Mouse (Mus musculus): Measurements from ENCODE around the gene Acat2.
"Not testable (repeated sequence)": the region's sequence is repeated elsewhere in the genome, so short reads cannot be mapped to it uniquely, and the experiment has no call there.

The Acat2 gene

DNA sequence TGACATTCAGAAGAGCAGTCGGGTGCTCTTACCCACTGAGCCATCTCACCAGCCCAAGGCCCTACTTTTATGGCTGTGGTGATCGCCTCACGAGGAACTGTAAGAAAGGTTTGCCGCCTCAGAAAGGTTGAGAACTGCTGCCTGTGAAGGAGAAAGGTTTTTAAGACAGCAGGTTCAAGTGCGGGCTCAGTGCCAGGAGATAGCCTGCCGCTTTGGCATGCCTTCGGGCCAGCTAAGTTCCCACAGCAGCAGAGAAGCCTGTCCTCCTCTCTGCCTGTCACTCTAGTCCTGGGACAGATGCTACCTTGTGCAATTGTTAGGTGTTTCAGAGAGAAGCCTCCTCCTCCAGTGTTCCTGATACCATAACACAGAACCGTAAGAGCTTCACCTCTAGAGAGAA is 3.9 kb downstream of the Acat2 start:
- DNase-seq (ENCODE audit: low spot score) = no peak

DNA sequence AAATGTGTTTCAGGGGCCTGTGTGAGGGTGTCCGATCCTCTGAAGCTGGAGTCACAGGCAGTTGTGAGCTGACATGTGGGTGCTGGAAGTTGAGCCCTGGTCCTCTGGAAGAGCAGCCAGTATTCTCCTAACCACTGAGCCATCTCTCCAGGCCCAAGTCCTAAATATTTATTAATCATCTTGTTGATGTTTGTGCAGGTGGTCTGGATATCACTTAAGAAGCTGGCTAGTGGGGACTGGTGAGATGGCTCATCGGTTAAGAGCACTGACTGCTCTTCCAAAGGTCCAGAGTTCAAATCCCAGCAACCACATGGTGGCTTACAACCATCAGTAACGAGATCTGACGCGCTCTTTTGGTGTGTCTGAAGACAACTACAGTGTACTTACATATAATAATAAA is 10.9 kb downstream of the Acat2 start:
- DNase-seq (ENCODE audit: low spot score) = no peak

DNA sequence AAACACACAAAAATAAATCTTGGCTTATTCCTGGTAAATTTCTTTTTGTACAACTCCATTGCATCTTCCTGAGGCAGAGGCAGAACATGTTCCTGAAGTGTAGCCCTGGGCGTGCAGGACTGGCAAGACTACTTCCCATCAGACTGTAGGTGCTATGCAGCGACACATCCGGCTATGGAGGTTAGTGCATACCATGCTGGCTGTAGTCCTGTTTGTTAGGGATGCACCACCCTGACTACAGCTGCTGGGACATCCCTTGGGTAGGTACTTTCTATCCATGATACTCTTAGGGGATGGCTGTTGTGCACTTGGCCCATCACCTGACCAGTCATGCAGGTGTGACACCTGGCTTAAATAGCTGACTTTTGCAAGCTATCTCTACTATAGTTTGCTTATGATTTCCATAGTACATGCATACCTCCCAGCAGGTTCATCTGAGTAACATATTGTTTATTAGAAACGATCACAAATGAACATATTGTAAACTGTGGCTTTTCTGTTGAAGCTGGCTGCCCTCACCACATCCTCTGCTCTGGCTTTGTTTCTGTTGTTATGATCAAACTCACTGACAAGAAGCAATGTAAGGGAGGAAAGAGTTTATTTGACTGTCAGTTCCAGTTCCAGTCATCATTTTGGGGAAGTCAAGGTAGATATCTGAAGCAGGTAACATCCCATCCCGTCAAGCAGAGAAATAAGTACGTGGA is 17.9 kb downstream of the Acat2 start:
- DNase-seq (ENCODE audit: low spot score) = no peak

DNA sequence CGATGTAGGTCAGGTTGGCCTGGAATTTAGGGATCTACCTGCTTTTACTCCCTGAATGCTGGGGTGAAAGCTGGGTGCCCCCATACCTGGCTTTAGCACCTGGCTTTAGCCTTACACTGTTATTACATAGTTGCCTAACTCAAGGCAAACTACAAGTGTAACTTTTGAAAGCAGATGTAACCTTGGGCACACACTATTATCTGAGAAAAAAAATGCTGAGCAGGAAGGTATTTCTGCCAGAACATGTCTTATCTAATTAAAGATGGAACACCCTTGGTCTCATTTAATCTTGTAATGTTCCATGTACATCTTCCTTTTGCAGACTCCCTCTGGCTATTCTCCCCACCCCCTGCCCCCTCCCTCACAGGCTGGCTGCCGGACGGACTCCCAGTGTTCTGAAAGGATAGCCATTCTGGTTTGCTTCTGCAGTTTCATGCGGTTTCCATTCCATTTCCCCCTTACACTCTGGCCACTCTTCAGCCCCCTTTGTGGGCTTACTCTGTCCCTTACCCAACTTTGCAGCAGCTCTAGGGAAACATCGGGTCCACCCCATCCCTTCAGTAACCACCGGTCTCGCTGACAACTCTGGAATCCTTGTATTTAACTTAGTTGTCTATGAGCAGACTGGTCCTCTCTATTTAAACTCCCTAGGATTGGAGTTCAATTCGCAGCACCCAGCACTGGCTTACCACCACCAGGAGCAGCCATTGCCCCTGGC is 18.8 kb downstream of the Acat2 start:
- DNase-seq (ENCODE audit: low spot score) = no peak

DNA sequence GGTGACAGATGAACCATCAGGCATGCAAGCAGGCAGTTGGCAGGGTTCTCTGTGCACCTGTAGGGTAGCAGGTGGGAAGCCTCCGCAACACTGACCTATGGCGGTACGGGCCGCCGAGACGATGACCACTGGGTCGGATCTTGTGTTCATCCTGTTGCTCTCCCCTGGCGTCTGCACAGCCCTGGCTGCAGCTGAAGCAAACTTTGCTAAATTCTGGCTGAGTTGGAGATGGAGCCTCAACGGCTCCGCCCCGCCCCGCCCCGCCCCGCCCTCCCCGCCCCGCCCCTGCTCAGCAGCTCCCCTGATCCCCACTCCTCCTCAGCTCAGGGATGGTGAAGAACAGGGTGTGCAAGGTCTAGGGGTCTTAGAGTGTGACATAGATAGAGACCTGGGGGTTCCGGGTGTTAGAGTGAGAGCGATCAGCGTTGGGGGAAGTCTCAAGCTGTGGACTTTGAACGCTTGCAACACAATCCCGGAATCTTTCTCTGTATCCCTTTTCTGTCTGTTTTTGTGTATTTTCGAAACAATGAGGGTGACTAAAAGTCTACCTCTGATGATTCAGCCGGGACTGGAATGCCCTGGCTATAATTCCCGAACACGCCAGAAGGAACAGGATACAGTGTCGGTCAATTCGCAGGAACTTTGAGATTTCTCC is 20.3 kb downstream of the Acat2 start, which contains the start of gene Acat3:
Acat3 (minus strand) TSS at position 450 of the 655 bp plus-strand sequence.
- DNase-seq (ENCODE audit: low spot score) = peak; percentile 14

DNA sequence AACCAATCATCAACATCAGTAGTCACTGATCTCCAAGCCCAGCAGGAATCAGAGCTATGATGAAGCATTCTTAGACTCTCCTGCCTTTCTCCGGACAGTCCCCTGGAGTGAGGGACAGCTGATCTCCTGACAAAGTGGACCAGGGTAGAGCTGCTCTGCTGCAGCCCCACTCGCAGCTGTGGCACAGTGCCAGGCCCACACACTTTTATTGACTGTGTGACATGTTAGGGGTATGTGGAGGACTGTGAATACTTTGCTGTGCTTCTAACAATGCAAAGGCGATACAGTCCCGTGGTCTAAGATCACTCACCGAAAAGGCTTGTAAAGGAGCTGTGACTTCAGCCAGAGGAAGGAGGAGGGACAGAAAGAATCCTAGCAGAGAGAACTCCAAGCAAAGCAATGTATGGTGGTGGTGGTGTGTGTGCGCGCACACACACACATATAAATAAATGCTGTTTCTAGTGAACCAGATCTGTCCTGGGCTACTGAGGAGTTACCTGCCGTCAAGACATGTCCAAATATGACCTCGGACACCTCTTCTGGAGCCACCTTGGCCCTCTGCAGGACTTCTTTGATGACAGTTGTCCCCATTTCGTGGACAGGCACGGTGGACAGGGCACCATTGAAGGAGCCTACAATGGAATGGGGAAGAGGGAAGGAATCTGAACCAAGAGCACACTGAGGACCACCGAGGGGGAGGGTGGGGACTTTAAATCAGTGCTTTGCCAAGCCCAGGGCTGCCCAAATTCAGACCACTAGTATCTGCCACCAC is 21.0 kb downstream of the Acat2 start:
- not testable (repeated sequence) for DNase-seq (ENCODE audit: low spot score)

DNA sequence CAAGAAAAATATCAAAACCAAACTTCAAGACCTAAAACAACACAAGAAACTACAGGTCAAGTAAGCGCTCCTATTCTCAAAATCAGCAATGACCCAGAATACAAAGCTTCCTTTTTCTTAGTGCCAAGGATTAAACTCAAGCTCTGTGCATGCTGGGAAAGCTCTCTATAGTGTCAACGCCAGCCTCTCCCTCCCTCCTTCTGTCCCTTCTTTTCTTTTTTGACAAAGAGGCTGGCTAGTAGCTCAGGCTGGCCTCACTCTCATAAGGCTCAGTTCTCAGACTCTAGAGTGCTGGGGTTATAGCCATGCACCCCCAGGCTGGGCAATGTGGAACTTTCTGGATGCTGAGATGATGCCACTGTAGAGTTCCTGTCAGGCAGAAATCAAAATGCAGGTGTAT is 22.5 kb downstream of the Acat2 start:
- no peak for DNase-seq (ENCODE audit: low spot score)

DNA sequence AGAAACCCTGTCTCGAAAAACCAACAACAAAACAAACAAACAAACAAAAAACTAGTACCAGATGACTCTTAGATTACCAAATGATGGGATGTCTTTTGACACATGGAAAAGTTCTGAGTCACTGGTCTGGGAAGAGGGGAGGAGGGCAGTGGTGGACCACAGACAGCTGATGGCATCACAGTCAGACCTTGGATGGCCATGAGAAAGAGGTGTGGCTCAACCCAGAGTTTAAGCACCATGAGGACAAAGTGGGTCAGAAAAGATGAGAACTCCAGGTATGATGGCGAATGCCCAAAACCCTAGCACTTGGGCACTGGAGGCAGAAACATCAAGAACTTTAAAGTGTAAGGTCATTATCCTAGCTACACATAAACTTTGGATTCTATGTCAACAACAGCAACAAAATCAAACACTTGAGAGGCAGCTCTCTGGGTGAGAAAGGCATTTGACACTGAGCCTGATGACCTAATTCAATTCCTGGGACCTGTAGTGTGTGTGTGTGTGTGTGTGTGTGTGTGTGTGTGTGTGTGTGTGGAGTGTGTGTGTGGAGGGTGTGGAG is 23.1 kb downstream of the Acat2 start:
- no peak for DNase-seq (ENCODE audit: low spot score)

DNA sequence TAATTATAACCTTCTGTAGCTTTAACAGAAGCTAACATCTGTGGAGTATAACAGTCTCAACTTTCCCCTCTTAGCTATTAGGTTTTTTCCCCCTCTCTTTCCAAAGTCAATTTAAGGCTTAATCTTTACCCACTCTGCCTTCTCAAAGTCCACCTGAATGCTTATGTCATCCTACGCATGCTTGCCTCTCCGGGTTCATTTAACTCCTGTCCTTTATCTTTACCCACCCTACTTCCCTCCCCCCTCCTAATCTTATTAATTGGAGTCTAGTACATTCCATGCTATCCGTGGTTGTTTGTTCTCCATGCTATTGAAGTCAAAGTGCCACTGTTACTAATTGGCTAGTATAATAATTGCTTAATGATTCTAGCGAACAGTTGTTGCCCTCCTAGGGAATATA is 24.8 kb downstream of the Acat2 start:
- no peak for DNase-seq (ENCODE audit: low spot score)

DNA sequence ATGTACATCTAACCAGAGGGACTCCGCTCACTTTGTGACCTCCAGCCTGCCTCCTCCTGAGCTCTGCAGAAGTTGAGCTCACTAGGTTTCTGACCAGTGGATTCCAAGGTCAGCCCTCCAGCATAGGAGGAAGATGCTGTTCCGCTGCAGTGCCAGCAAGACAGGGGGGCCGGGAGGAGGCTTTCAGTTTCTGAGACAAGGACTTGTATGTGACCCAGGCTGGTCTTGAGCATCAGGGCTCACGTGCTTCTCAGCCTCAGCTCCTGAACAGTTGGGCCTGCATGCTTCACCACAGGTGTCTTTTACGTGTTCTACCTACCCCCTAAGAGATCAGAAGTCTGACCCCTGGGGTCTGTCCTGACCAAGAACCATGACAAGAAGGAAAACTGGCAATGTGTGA is 29.0 kb downstream of the Acat2 start:
- DNase-seq (ENCODE audit: low spot score) = not testable (repeated sequence)

DNA sequence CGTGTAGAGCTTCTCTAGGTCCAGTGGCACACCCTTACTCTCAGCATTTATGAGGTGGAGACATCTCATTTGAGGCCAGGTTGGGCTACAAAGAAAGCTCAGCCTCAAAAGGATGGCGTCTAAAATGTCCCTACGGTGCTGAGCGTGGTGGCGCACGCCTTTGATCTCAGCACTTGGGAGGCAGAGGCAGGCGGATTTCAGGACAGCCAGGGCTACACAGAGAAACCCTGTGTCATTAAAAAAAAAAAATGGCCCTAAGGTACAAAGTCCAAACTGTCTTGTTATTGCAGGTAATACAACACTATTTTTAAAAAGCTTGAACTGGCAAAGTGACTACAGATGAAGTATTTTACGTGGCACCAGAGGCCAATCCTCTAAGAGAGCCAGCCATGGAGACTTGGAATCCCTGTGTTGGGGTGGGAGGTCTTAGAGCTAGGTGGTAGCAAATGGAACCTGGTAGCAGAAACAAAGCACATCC is 34.8 kb downstream of the Acat2 start:
- DNase-seq (ENCODE audit: low spot score) = no peak

DNA sequence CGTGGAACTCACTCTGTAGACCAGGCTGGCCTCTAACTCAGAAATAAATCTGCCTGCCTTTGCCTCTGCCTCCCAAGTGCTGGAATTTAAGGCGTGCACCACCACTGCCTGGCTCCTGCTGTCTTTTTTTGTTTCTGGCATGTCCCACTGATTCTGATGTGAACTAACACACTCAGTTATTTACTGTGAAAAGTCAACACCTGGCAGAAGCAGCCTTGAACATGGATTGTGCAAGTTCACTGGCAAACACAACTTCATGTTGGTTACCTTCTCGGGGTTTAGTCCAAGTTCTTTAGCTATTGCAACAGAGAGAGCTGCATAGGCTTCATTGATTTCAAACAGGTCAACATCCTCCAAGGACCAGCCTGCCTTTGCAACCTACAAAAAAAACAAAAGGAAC is 35.5 kb downstream of the Acat2 start:
- no peak for DNase-seq (ENCODE audit: low spot score)

DNA sequence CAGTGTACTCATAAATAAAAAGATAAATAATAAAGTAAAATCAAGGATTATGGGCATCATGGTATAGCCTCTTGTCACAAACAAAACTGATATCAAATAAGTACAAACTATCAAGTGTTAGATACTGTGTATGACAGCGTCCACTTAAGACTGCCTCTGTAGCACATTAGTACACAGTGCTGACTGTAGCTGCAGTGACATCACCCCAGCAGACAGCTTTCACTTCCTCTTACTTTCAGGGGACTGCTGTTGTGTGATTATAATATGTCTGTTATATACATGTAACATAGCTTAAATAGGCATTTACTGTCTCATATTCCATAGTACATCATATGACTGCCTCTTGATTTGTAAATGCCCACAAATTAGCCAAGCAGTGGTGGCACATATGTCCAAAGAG is 39.5 kb downstream of the Acat2 start:
- no peak for DNase-seq (ENCODE audit: low spot score)

DNA sequence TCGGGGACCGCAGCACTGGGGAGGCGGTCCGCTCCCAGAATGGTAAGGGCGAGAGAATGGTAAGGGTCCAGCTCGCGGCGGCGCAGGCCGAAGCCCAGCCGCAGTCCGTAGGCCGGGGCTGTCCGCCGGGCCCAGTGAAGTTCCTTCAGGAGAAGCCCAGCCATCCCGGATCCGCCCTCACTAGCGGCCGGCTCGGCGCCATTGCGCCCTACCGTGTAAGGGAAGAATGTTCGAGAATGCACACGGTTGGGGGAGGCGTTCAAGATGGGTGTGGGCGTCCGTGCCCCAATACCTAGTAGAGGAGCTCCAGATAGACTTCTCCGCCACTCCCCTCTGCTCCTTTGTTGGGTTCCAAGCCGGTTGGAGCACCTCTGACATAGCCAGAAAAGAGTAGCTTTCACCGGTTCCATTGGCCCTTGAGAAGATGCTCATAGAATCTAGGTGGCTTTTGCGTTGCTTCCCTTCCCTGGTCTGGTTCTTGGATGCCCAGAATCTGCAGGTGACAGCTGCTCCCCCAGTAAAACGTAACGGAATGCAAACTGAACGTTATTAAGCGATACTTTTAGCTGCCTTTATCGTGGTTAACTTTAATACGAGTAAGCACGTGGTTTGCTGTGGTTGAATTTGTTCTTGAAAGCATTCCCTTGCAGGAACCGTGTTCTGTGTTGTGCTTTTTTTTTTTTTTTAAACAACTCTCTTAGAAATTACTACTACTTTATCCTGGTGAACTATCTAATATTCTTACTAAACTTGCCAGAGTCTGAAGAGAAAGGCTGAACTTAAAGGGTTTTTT is 43.8 kb downstream of the Acat2 start:
- peak; percentile 60 for DNase-seq (ENCODE audit: low spot score)

DNA sequence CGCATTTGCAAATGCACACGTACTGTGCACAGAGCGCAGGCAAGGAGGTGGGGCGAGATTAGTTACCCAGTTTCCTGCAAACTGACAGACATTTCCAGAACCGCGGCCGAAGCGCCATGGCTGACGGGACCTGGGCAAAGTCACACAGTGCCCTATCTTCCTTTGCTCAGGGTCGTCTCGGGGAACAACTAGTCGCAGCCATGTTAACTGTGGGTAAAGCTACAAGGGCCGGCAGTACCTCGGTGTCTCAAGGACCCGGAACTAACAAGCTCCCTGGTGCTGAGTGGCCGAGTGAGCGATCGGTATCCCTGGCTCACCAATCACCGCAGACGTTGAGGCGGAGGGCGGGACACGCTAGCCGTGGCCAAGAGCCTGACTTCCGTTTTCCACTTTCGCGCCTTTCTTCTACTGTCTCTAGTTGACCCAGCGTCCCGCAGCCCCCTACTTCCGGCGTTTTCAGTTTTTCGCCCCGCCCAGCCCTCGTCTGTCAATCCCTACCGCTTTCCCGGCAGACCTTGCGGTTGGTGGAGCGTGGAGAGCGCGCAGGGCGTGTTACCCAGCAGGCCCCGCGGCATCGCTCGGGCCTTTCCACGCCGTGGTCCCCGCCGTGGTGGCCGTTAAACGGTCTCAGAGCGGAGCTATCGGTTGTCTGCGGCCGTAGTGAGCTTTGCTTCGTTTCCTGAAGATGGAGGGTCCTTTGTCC is 44.5 kb downstream of the Acat2 start, which contains the start of gene Mrpl18:
Mrpl18 (minus strand) TSS at position 465 of the 703 bp plus-strand sequence.
- peak; percentile 100 for DNase-seq (ENCODE audit: low spot score)

DNA sequence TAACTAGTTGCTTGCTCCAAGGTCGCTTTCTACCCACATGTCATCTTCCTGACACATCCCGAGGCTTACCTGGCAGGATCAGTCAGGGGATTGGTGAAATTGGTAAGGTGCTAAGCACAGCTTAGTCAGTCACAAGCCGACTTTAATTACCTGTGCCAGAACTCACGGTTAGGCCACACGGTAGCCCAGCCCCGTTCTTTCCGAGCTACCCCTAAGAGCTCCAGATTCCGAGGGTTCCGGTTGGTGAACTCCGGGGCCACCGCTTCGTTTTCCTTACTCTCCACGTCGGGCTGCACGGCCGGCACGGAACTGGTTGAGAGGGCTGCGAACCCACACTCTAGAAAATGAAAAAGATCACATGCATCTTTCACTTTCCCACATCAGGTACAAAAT is 45.1 kb downstream of the Acat2 start, which contains the start of gene Tcp1:
Tcp1 (plus strand) TSS at position 214 of the 393 bp plus-strand sequence.
- DNase-seq (ENCODE audit: low spot score) = peak; percentile 33

DNA sequence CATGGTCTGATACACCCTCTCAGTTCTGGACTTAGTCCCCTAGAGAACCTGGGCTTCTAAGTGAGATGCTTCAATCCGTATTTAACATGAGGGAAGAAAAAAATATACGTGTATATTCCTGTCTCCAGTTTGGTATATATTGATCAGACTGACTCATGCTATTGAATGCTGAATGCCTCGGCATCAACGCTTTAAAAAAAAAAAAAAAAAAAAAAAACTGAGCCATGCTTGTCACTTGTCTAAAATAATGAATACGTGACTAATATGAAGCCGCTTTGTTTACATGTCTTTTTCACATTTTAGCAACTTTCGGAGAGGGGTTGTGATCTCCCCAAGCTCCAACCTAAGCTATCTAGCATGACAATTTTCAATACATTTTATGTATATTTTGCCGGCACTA is 50.2 kb downstream of the Acat2 start:
- no peak for DNase-seq (ENCODE audit: low spot score)

DNA sequence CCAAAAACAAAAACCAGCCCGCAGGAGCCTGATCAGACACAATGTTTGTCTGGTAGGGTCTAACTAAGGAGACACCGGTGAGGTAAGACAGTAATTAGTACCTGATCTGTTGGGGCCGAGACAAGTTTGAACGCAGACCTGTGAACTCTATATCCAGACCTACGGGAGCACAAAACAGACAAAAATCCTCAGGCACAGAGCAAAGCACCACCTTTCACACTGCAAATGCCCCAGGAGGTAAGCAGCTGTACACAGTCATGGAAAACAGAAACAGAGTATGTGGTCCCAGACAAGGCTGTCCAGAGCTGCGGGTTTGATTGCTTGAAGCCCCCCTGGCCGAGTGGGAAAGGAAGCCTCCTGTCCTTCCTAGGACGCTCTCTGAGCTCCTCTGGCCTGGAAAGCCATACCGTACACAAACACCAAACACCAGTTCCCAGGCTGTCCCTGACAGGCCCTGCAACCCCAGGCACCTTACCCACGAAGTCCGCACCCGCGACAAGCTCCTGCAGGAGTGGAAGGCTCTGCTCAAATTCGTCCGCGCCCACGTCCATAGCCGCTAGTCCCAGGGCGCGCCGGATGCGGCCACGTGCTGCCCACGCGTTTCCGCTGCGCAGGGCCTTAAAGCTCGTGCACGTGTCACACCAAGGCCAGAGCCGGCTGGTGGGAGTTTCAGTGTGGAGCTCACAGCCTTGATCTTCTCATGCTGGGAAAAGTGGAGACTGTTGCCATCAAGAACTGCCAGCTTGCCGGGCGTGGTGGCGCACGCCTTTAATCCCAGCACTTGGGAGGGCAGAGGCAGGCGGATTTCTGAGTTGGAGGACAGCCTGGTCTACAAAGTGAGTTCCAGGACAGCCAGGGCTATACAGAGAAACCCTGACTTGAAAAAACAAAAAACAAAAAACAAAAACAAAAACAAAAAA is 50.9 kb downstream of the Acat2 start, which contains the start of gene Pnldc1:
Pnldc1 (minus strand) TSS at position 870 of the 920 bp plus-strand sequence.
- DNase-seq (ENCODE audit: low spot score) = no peak

DNA sequence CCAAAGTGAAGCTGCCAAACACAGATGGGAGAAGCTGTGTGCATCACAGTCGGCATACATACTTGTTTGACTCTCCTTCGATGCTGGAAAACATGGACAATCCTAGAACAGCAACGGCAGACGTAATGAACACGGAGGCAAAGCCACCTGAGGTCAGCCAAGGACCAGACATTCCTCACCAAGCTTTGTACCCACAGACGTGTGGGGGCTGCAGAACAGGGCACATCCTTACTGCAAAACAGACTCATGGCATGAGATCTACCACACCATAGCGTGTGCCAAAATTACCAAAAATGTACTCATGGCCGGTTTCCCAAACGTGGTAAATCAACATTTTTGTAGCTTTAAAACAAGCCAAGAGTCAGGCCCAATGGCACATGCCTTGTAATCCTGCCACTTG is 54.1 kb downstream of the Acat2 start:
- no peak for DNase-seq (ENCODE audit: low spot score)

Data from embryo, embryonic 10.5 days (tissue).